Mouse (Mus musculus) intestine, embryonic 14.5 days (tissue): ENCODE data around the gene Col4a1. TPM values are rescaled to one million over a fixed set of nuclear protein-coding genes. Genes with fewer than 3 reads are reported as not detected.

Source experiments
- ATAC-seq: fragments of 200-750 bp; cut with Nextera tagmentation; replicated peaks from 2 replicates; pipeline ENCODE4 v1.8.0; 2017; ENCODE audit warnings: low read depth, moderate number of reproducible peaks, moderate TSS enrichment, moderate library complexity; ENCODE audit not compliant: low FRiP score, low TSS enrichment
- DNase-seq: peaks from one replicate; pipeline ENCODE4 v3.0.0-alpha.2; 2018; ENCODE audit warnings: low spot score
- H3K27ac ChIP-seq: fragments of 300-500 bp; sonication (generic); 2 replicates; pipeline ENCODE4 v1.5.1; 2014; ENCODE audit warnings: low read depth, mild to moderate bottlenecking, control low read depth
- H3K27me3 ChIP-seq: fragments of 300-500 bp; sonication (generic); replicated peaks from 2 replicates; pipeline ENCODE4 v1.6.1; 2014; ENCODE audit warnings: low read length, control low read depth; ENCODE audit not compliant: control insufficient read depth, insufficient read depth
- H3K36me3 ChIP-seq: fragments of 300-500 bp; sonication (generic); 2 replicates; pipeline ENCODE4 v1.6.1; 2014; ENCODE audit warnings: low read length, control low read depth; ENCODE audit not compliant: control insufficient read depth, insufficient read depth
- H3K4me1 ChIP-seq: fragments of 300-500 bp; sonication (generic); replicated peaks from 2 replicates; pipeline ENCODE4 v1.6.1; 2014; ENCODE audit warnings: low read length, control low read depth, mixed read lengths; ENCODE audit not compliant: control insufficient read depth, insufficient read depth
- H3K4me2 ChIP-seq: fragments of 300-500 bp; sonication (generic); 2 replicates; pipeline ENCODE4 v1.6.1; 2014; ENCODE audit warnings: low read length
- H3K4me3 ChIP-seq: fragments of 300-500 bp; sonication (generic); 2 replicates; pipeline ENCODE4 v1.5.1; 2014; ENCODE audit warnings: low read depth, low read length, control low read depth, mixed read lengths
- H3K9ac ChIP-seq: fragments of 300-500 bp; sonication (generic); 2 replicates; pipeline ENCODE4 v1.6.1; 2014; ENCODE audit warnings: mild to moderate bottlenecking, low read length
- H3K9me3 ChIP-seq: fragments of 300-500 bp; sonication (generic); 2 replicates; pipeline ENCODE4 v1.6.1; 2016; ENCODE audit warnings: low read length, control low read depth; ENCODE audit not compliant: control insufficient read depth
- WGBS: fragments of 180-500 bp; shearing (Covaris S2); extraction: QIAGEN DNeasy Blood & Tissue Kit; methylation state at CpG from one replicate; pipeline ENCODE4 v1.1.7; 2014; 5-methylcytosine and 5-hydroxymethylcytosine counted together
- polyA plus RNA-seq: library from polyadenylated mRNA; unstranded; fragments of >200 nt; fragmentation: Nextera tagmentation; extraction: Ambion mirVana; gene quantifications from 2 replicates; pipeline ENCODE4 v1.2.1, GENCODE M21; 2014

The Col4a1 gene
- polyA plus RNA-seq, 1 experiment from 2014 or later: 228 TPM

DNA sequence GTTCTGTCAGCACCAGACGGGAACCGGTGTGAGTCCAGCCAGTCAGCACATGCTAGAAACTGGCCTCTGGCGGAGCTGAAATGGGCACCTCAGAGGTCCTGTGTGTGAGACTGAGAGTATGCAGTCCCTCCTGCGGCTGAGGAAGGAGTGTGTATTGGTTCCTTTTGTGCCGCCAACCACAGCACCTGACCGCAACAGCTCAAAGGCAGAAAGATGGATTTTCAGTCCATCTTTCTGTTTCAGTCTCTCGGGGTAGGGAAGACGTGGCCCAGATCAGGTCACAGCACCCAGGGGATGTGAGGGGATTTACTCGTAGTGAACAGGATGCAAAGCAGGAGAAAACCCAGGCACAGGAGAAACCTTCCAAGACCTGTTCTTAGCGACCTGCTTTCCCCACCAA is 25.0 kb upstream of the Col4a1 start:
- no peak for DNase-seq
- Histone ChIP-seq H3K9me3 (no peaks in the 10 kb centered on the region), H3K4me1 (peaks cover 3% of the 10 kb centered on the region; the same call in 1 of the 2 replicates), H3K9ac (no peak overlapping the region), H3K4me2 (no peak overlapping the region), H3K27ac (no peak overlapping the region), H3K4me3 (no peak overlapping the region), H3K27me3 (no peaks in the 10 kb centered on the region), H3K36me3 (no peaks in the 10 kb centered on the region)
- ATAC-seq: no peak
- 84% methylated on average over 10 of the region's 10 CpGs for WGBS

DNA sequence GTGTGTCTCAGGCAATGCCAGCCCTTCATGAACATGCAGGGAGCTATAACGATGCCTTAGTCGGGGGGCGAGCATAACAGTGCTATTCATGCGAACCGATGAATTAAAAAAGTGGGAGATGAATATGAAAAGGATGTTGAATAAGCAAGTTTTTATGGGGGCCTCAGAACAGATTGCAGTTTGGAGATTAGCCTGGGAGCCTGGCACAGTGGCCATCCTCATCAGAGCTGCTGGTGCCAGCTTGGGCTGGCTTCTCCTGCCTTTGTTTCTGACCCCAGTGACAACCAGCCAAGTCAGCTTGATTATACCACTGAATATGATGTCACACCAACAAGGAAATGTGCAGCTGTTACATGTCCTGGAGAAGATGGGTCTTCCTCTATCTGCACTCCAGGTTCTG is 23.7 kb upstream of the Col4a1 start:
- Histone ChIP-seq H3K36me3 (no peaks in the 10 kb centered on the region), H3K27ac (no peak overlapping the region), H3K27me3 (no peaks in the 10 kb centered on the region), H3K4me3 (no peak overlapping the region), H3K9me3 (no peaks in the 10 kb centered on the region), H3K4me2 (no peak overlapping the region), H3K9ac (no peak overlapping the region), H3K4me1 (peaks cover 5% of the 10 kb centered on the region; the same call in 1 of the 2 replicates)
- DNase-seq (no peak), ATAC-seq (no peak)
- 96% methylated on average over 5 of the region's 5 CpGs for WGBS

DNA sequence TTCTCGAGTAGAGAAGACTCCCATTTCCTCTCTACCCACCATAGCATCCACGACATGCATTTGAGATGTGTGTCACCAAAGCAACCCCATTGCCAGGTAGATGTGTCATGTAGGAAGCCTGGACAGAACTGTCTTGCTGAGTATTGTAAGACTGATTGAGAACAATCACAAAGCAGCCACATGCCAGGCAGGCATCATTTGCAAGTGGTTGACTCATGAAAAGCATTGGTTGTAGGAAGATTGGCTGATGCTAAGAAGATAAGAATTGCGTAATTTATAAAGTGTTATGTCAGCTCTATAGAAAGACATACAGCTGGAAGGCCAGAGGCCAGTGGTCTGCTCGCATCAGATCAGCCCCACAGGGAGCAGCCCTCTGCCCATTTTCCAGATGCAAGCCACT is 22.6 kb upstream of the Col4a1 start:
- Histone ChIP-seq H3K9ac (no peak overlapping the region), H3K36me3 (no peaks in the 10 kb centered on the region), H3K27ac (no peak overlapping the region), H3K4me1 (peaks cover 9% of the 10 kb centered on the region; the same call in 1 of the 2 replicates), H3K4me3 (no peak overlapping the region), H3K4me2 (no peak overlapping the region), H3K9me3 (no peaks in the 10 kb centered on the region), H3K27me3 (no peaks in the 10 kb centered on the region)
- DNase-seq: no peak
- no peak for ATAC-seq
- 90% methylated on average over 4 of the region's 4 CpGs for WGBS

GRCm38 (mm10) chr8:11334493-11334892 is 21.9 kb upstream of the Col4a1 start:
- Histone ChIP-seq H3K9me3 (no peaks in the 10 kb centered on the region), H3K27ac (no peak overlapping the region), H3K4me3 (no peak overlapping the region), H3K27me3 (no peaks in the 10 kb centered on the region), H3K4me2 (no peak overlapping the region), H3K9ac (no peak overlapping the region), H3K4me1 (peaks cover 9% of the 10 kb centered on the region; the same call in 1 of the 2 replicates), H3K36me3 (no peaks in the 10 kb centered on the region)
- no peak for ATAC-seq
- no peak for DNase-seq
- WGBS: 71% methylated on average over 3 of the region's 3 CpGs

- Histone ChIP-seq H3K27me3 (no peaks in the 10 kb centered on the region), H3K27ac (no peak overlapping the region), H3K36me3 (no peaks in the 10 kb centered on the region), H3K4me2 (no peak overlapping the region), H3K4me1 (peaks cover 9% of the 10 kb centered on the region; the same call in 1 of the 2 replicates), H3K9ac (no peak overlapping the region), H3K4me3 (no peak overlapping the region), H3K9me3 (no peaks in the 10 kb centered on the region)
- DNase-seq (no peak), ATAC-seq (no peak)
- 76% methylated on average over 6 of the region's 6 CpGs for WGBS
Observed at GRCm38 (mm10) chr8:11333746-11334145, 21.1 kb upstream of the Col4a1 start.

DNA sequence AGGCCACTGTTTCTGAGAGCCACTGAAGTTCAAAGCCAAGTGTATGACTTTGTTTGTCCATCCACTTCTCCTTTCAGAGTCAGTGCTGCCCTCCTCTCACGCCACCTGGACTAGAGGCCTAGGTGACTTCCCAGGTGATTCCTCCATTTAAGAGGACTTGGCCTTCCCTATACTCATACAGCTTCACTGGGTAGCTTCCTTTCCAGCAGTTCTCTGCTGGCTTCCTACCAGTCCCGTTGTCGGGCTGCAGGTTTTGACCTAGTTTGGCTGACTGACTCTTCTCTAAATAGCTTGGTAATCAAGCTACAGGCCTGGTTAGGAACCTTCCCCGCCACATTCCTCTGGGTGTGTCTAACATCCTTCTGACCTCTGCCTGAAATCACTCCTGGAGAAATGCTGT is 18.9 kb upstream of the Col4a1 start:
- H3K4me1 ChIP-seq: peaks cover 18% of the 10 kb centered on the region
- H3K4me3 ChIP-seq: no peak overlapping the region
- no peak overlapping the region for H3K4me2 ChIP-seq
- no peak for ATAC-seq
- H3K36me3 ChIP-seq: no peaks in the 10 kb centered on the region
- no peak overlapping the region for H3K9ac ChIP-seq
- WGBS: 48% methylated on average over 4 of the region's 4 CpGs
- DNase-seq: no peak
- H3K9me3 ChIP-seq: no peaks in the 10 kb centered on the region
- no peak overlapping the region for H3K27ac ChIP-seq
- H3K27me3 ChIP-seq: no peaks in the 10 kb centered on the region

DNA sequence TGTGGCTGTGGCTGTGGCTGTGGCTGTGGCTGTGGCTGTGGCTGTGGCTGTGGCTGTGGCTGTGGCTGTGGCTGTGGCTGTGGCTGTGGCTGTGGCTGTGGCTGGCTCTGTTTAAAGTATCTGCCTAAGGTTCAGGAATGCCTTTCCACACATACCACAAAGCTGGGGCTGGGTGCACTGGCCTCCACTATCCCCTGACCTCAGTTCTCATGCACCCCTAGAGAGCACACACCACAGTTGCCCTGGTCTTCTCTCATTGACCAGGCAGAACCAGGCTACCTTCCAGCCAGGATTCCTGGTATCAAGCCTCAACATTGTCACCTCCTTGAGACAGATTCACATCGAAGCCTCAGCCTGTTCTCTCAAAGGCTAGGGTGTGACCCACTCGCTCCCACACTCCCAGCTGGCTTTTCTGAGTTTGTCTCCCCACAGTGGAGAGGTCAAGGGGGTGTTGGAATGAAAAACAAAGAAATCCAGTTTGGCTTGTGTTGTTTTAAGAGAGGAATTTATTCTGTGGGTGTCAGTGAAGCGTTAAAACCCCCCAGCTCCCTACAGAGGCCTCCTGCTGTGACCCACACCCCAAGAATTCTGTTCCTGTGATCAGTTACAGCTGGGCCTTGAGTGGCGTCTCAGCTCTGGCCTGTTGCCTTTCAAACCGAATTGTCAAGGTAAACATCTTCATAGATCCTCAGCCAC is 15.2 kb upstream of the Col4a1 start:
- Histone ChIP-seq H3K4me3 (no peak overlapping the region), H3K4me1 (peaks cover 20% of the 10 kb centered on the region; the same call in 1 of the 2 replicates), H3K36me3 (no peaks in the 10 kb centered on the region), H3K27me3 (no peaks in the 10 kb centered on the region), H3K27ac (no peak overlapping the region), H3K9me3 (no peaks in the 10 kb centered on the region), H3K4me2 (no peak overlapping the region), H3K9ac (no peak overlapping the region)
- ATAC-seq: no peak
- WGBS: 47% methylated on average over 5 of the region's 5 CpGs
- DNase-seq: no peak

DNA sequence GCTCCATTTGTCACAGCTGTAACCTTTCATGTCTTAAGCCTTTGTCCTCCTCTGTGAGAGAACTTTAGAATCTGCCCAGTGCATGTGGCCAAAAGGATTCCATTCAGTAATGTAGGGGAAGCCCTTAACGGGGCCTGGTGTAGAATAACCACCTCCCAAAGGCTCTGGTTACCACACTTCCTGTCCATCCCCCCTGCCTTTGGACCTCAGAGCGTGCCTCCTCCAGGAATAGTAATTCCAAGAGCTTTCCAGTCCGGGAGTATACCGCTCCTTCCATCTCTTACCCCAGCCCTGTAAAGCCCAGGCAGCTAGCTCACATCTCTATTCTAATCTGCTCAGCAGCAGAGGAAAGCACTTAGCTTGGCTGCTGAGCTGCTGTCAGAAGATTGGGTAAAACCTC is 14.7 kb upstream of the Col4a1 start:
- Histone ChIP-seq H3K9ac (no peak overlapping the region), H3K27me3 (no peaks in the 10 kb centered on the region), H3K4me1 (peaks cover 20% of the 10 kb centered on the region; the same call in 1 of the 2 replicates), H3K27ac (no peak overlapping the region), H3K4me3 (no peak overlapping the region), H3K4me2 (no peak overlapping the region), H3K36me3 (no peaks in the 10 kb centered on the region), H3K9me3 (no peaks in the 10 kb centered on the region)
- WGBS: 41% methylated on average over 4 of the region's 4 CpGs
- no peak for ATAC-seq
- DNase-seq: no peak

DNA sequence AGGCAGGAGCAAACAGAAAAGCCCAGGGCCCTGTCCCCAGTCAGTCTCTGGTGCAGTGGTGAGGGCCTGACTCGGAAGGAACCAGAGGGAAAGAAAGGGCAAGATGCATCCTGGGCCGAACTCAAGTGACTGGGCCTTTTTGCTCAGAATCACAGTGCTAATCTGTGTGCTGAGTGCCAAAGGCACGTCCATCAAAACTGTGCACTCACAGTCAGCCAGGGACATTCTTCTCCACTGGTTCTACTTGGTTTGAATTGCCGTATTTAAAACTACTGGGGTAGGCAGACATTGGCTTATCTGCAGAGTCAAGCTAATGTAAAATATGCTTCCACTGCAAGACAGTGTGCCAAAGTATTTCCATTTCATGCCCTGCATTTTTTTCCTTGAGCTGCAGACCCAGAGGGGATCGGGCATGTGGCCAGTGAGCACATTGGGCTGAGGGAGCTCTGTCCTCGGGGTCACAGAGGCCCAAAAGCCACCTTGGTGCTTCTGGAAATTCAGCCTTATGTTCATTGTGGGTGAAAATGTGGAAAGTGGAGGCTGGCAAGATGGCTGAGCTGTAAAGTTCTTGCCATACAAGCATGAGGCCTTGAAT is 12.3 kb upstream of the Col4a1 start:
- ATAC-seq (no peak), DNase-seq (no peak)
- Histone ChIP-seq H3K4me3 (no peak overlapping the region), H3K36me3 (no peaks in the 10 kb centered on the region), H3K9ac (no peak overlapping the region), H3K27ac (no peak overlapping the region), H3K27me3 (no peaks in the 10 kb centered on the region), H3K4me2 (no peak overlapping the region), H3K9me3 (no peaks in the 10 kb centered on the region), H3K4me1 (peaks cover 11% of the 10 kb centered on the region; the same call in 1 of the 2 replicates)
- WGBS: 79% methylated on average over 6 of the region's 6 CpGs
